Mouse (Mus musculus): ENCODE measurements around the gene Tubd1. TPM values are rescaled to one million over a fixed set of nuclear protein-coding genes. Genes with fewer than 3 reads are reported as not detected.

Gene Tubd1
- polyA plus RNA-seq, 1 experiment from 2014 or later: 7.3 TPM

- Histone ChIP-seq H3K27me3 (replicated peaks; ENCODE audit: insufficient read depth, low read length) (no peaks in the 10 kb centered on the region), H3K9me3 (ENCODE audit: low read length) (no peaks in the 10 kb centered on the region), H3K27ac (ENCODE audit: low read length) (peak overlapping the region; percentile 82), H3K4me1 (ENCODE audit: insufficient read depth, low read depth, low read length) (peaks cover 17% of the 10 kb centered on the region; the same call in 1 of the 2 replicates), H3K4me3 (ENCODE audit: low read depth, low read length) (no peak overlapping the region), H3K4me2 (replicated peaks; ENCODE audit: low read depth, low read length) (no peak overlapping the region), H3K36me3 (ENCODE audit: insufficient read depth, low read length) (no peaks in the 10 kb centered on the region), H3K9ac (replicated peaks; ENCODE audit: low read depth) (no peak overlapping the region)
- ATAC-seq: no peak
- DNase-seq (ENCODE audit: low spot score): no peak
- TF ChIP-seq CTCF (IDR thresholded peaks at IDR 0.05) (no peak), EP300 (IDR thresholded peaks at IDR 0.05) (no peak)
- WGBS: 74% methylated on average over 5 of the region's 5 CpGs
Observed at GRCm38 (mm10) chr11:86593443-86593842, 48.7 kb downstream of the Tubd1 start.

- ATAC-seq (no peak), DNase-seq (ENCODE audit: low spot score) (no peak)
- Histone ChIP-seq H3K4me1 (ENCODE audit: insufficient read depth, low read depth, low read length) (peaks cover 17% of the 10 kb centered on the region; the same call in 1 of the 2 replicates), H3K27ac (ENCODE audit: low read length) (peak overlapping the region; percentile 22), H3K27me3 (replicated peaks; ENCODE audit: insufficient read depth, low read length) (no peaks in the 10 kb centered on the region), H3K36me3 (ENCODE audit: insufficient read depth, low read length) (no peaks in the 10 kb centered on the region), H3K9ac (replicated peaks; ENCODE audit: low read depth) (no peak overlapping the region), H3K4me2 (replicated peaks; ENCODE audit: low read depth, low read length) (no peak overlapping the region), H3K4me3 (ENCODE audit: low read depth, low read length) (no peak overlapping the region), H3K9me3 (ENCODE audit: low read length) (no peaks in the 10 kb centered on the region)
- 74% methylated on average over 6 of the region's 6 CpGs for WGBS
- TF ChIP-seq CTCF (IDR thresholded peaks at IDR 0.05): no peak
- TF ChIP-seq EP300 (IDR thresholded peaks at IDR 0.05): no peak
Observed at GRCm38 (mm10) chr11:86594188-86594876, 49.5 kb downstream of the Tubd1 start.

GRCm38 (mm10) chr11:86595366-86595765, 50.6 kb downstream of the Tubd1 start:
- Histone ChIP-seq H3K9me3 (ENCODE audit: low read length) (no peaks in the 10 kb centered on the region), H3K9ac (replicated peaks; ENCODE audit: low read depth) (no peak overlapping the region), H3K4me3 (ENCODE audit: low read depth, low read length) (no peak overlapping the region), H3K27ac (ENCODE audit: low read length) (peak overlapping the region; percentile 43), H3K4me1 (ENCODE audit: insufficient read depth, low read depth, low read length) (peaks cover 17% of the 10 kb centered on the region; the same call in 1 of the 2 replicates), H3K27me3 (replicated peaks; ENCODE audit: insufficient read depth, low read length) (no peaks in the 10 kb centered on the region), H3K36me3 (ENCODE audit: insufficient read depth, low read length) (no peaks in the 10 kb centered on the region), H3K4me2 (replicated peaks; ENCODE audit: low read depth, low read length) (no peak overlapping the region)
- DNase-seq (ENCODE audit: low spot score) (no peak), ATAC-seq (no peak)
- TF ChIP-seq CTCF (IDR thresholded peaks at IDR 0.05): no peak
- no peak for TF ChIP-seq EP300 (IDR thresholded peaks at IDR 0.05)
- 95% methylated on average over 6 of the region's 6 CpGs for WGBS

GRCm38 (mm10) chr11:86596187-86596960, 51.6 kb downstream of the Tubd1 start:
- DNase-seq (ENCODE audit: low spot score): peak; percentile 95
- H3K9me3 ChIP-seq (ENCODE audit: low read length): no peaks in the 10 kb centered on the region
- peak; percentile 86 for ATAC-seq

GRCm38 (mm10) chr11:86596976-86597375, 52.2 kb downstream of the Tubd1 start:
- no peak overlapping the region for H3K4me3 ChIP-seq (ENCODE audit: low read depth, low read length)
- 58% methylated on average over 3 of the region's 3 CpGs for WGBS
- no peaks in the 10 kb centered on the region for H3K9me3 ChIP-seq (ENCODE audit: low read length)
- no peak overlapping the region for H3K4me2 ChIP-seq (replicated peaks; ENCODE audit: low read depth, low read length)
- peaks cover 17% of the 10 kb centered on the region; the same call in 1 of the 2 replicates for H3K4me1 ChIP-seq (ENCODE audit: insufficient read depth, low read depth, low read length)
- H3K36me3 ChIP-seq (ENCODE audit: insufficient read depth, low read length): no peaks in the 10 kb centered on the region
- H3K27ac ChIP-seq (ENCODE audit: low read length): peak overlapping the region; percentile 59
- TF ChIP-seq CTCF (IDR thresholded peaks at IDR 0.05): no peak
- TF ChIP-seq EP300 (IDR thresholded peaks at IDR 0.05): no peak
- ATAC-seq (no peak), DNase-seq (ENCODE audit: low spot score) (no peak)
- H3K27me3 ChIP-seq (replicated peaks; ENCODE audit: insufficient read depth, low read length): no peaks in the 10 kb centered on the region
- H3K9ac ChIP-seq (replicated peaks; ENCODE audit: low read depth): no peak overlapping the region

More at GRCm38 (mm10) chr11:86596187-86596960, 51.6 kb downstream of the Tubd1 start:
- no peaks in the 10 kb centered on the region for H3K36me3 ChIP-seq (ENCODE audit: insufficient read depth, low read length)
- no peak overlapping the region for H3K9ac ChIP-seq (replicated peaks; ENCODE audit: low read depth)
- no peak overlapping the region for H3K4me3 ChIP-seq (ENCODE audit: low read depth, low read length)
- WGBS: 62% methylated on average over 7 of the region's 7 CpGs
- TF ChIP-seq EP300 (IDR thresholded peaks at IDR 0.05) (peak; percentile 97), CTCF (IDR thresholded peaks at IDR 0.05) (no peak)
- H3K4me2 ChIP-seq (replicated peaks; ENCODE audit: low read depth, low read length): no peak overlapping the region
- no peaks in the 10 kb centered on the region for H3K27me3 ChIP-seq (replicated peaks; ENCODE audit: insufficient read depth, low read length)
- H3K4me1 ChIP-seq (ENCODE audit: insufficient read depth, low read depth, low read length): peaks cover 17% of the 10 kb centered on the region; the same call in 1 of the 2 replicates
- H3K27ac ChIP-seq (ENCODE audit: low read length): peak overlapping the region; percentile 43; the same call in 1 of the 2 replicates

GRCm38 (mm10) chr11:86598154-86598553, 53.4 kb downstream of the Tubd1 start:
- H3K4me1 ChIP-seq (ENCODE audit: insufficient read depth, low read depth, low read length): peaks cover 10% of the 10 kb centered on the region; the same call in 1 of the 2 replicates
- H3K36me3 ChIP-seq (ENCODE audit: insufficient read depth, low read length): no peaks in the 10 kb centered on the region
- no peaks in the 10 kb centered on the region for H3K9me3 ChIP-seq (ENCODE audit: low read length)
- DNase-seq (ENCODE audit: low spot score): no peak
- ATAC-seq: no peak
- 86% methylated on average over 5 of the region's 5 CpGs for WGBS
- H3K4me2 ChIP-seq (replicated peaks; ENCODE audit: low read depth, low read length): no peak overlapping the region
- no peak overlapping the region for H3K9ac ChIP-seq (replicated peaks; ENCODE audit: low read depth)
- H3K4me3 ChIP-seq (ENCODE audit: low read depth, low read length): no peak overlapping the region
- no peak overlapping the region for H3K27ac ChIP-seq (ENCODE audit: low read length)
- TF ChIP-seq CTCF (IDR thresholded peaks at IDR 0.05) (no peak), EP300 (IDR thresholded peaks at IDR 0.05) (no peak)
- H3K27me3 ChIP-seq (replicated peaks; ENCODE audit: insufficient read depth, low read length): no peaks in the 10 kb centered on the region

All from lung, postnatal 0 days (tissue).